Mouse (Mus musculus) frontal cortex, adult (tissue): ENCODE results near the gene Samd4b.

ENCODE experiments used
- ATAC-seq: cut with Nextera tagmentation; 2 replicates; pipeline ENCODE4 v1.9.2; 2017; ENCODE audit warnings: mild to moderate bottlenecking, moderate library complexity, mixed read lengths; ENCODE audit not compliant: low TSS enrichment

Samd4b gene

DNA sequence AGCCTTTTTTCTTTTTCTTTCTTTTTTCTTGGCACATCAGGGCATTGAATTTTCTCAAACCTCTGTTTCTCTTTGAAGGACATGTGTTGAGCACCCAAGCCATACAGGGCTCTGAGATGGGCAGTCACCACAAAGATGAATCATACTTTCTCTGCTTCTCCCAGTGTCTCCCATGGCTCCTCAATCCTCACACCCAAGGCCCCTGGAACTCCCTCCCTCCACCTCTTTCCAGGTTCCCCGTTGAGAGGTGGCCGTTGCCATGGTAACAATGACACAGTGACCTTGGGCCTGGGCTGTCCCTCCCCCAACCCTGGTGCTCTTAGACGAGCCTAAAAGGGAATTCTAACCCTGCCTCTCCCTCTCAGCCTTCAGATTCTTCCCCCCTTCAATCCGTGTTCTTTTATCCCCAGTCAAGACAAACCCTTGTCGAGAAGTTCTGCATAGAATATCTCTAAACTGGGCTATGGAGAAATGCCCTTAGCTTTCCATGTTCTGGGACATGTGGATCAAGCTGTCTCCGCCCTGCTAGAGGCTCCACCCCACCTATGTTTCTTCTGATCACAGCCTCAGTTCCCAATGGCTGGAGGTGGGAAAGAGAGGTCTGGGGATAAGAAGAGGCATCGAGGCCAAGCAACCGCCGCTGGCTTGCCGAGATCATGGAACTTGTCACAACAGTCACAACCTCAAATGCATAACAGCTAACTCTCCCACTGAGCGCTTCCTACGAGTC is 150.7 kb downstream of the Samd4b start:
- no peak for ATAC-seq

DNA sequence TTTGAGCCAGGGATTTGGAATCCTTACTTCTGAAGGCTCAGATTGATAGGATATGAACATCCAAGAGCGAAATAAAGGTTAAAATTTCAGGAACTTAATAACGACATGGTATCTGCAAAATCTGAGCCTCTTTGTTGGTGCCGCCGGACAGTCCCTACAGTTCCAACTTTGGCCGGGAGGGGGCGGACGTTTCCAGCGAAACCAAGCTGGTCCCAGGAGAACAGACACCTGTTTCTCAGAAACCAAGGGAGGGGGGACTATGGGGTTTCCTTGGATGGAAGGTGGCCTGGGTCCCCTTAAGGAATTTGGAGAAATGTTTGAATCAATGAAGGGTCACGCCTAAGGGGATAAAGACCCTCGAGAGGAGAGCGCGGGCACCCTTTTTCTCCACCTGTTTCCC is 151.5 kb downstream of the Samd4b start:
- ATAC-seq, result no peak

GRCm38 (mm10) chr7:28444344-28444974 is 153.5 kb downstream of the Samd4b start:
- no peak for ATAC-seq

GRCm38 (mm10) chr7:28442688-28443087 is 155.3 kb downstream of the Samd4b start:
- ATAC-seq, result no peak

- ATAC-seq, result no peak
Observed at GRCm38 (mm10) chr7:28441776-28442485, 156.0 kb downstream of the Samd4b start.

GRCm38 (mm10) chr7:28440739-28441138 is 157.2 kb downstream of the Samd4b start:
- no peak for ATAC-seq

- no peak for ATAC-seq
Observed at GRCm38 (mm10) chr7:28438771-28439170, 159.2 kb downstream of the Samd4b start.

DNA sequence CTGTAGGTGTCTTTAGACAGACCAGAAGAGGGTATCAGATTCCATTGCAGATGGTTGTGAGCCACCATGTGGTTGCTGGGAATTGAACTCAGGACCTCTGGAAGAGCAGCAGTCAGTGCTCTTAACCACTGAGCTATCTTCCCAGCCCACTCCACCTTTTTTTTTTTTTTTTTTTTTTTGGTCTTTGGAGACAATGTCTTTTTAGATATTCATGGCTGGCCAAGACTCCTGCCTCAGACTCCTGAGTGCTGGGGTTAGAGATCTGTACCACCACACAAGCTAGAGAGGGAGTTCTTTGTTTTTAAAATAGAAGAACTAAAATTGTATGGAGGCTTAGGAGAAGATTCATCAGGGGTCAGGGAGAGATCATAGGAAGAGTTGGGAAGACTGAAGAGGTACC is 160.0 kb downstream of the Samd4b start:
- no peak for ATAC-seq

GRCm38 (mm10) chr7:28436932-28437570 is 160.9 kb downstream of the Samd4b start, which contains the start of gene Gmfg:
Gmfg (plus strand) TSS chr7:28437447.
- peak; percentile 51 for ATAC-seq

DNA sequence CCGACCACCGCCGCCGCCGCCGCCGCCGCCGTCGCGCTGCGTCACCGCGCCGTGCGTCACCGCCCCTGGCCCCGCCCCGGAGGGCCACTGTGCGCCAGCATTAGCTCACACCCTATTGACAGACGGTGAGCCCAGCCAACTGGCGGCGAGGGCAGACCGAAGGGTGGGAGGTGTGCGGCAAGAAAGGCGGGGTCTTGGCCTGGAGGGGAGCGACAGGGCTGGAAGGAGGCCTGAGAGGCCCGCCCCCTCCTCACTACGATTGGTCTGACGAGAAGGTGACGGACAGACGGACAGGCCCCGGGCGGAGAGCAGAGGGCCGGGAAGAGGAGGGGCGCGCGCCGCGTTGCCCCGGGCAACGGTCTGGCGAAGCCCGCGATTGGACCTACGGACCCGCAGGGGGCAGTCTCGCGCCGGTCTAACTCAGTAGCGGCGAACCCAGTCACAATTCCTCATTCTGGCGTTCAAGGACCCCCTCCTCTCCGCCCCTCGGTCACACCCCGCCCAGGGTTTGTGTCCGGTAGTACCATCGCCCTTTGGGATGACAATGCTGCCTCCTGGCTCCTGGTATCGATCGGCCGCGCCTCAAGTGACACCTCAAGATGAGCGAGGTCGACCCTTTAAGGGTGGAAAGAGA is 161.6 kb downstream of the Samd4b start:
- ATAC-seq, result peak; percentile 97

GRCm38 (mm10) chr7:28435660-28436259 is 162.2 kb downstream of the Samd4b start:
- ATAC-seq, result 0 out of 2 replicates have a peak, but pooled peaks have one; percentile 2

DNA sequence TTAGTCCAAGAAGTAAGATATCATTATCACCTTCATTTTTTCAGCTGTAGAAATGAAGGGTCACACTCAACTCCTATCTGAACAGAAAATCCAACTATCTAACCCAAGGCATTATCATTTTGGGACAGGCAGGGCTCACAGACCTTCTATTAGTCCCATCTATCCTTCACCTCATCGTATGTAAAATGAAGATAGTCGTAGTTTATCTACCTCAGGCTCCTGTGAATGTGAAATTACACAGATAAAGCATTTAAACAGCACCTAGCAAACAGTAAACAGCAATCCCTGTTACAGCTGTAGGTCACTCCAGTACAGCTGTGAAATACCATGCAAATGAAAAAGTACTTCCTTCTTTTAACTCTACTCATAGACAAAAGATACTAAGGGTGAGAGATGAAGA is 165.7 kb downstream of the Samd4b start:
- no peak for ATAC-seq

DNA sequence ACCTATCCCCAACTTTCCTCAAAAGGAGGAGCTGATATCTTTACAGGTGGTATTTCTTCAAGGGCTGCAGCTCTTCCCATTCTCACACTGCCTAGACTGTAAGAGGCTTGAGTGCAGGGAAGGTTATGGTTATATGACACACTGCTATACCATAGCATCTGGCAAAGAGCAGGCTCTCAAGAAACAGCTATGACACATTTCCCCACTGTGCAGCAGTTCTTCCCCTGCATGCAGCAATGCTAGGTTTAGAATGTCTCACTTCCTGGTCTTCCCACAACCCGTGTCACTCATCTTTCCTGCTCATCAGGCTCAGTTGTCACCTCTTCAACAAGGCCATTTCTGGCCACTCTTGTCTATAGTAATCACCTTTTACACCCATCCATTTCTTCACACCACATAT is 167.4 kb downstream of the Samd4b start:
- no peak for ATAC-seq

DNA sequence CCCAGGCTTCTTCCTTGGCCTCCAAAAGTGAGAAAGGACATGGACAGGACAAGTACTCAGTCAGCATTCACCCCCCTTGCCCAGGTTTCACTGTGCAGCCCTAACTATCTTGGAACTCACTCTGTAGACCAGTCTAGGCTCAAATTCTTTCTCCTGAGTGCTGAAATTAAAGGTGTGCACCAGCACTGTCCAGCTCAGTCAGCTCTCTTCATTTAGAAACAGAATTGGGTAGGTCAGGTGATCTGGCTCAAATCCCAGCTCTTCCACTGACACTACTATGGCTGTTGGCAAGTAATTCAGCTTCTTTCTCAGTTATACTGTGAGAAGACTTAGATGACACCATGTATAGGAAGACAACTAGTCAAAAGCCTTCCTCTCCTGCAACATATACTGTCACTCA is 170.2 kb downstream of the Samd4b start:
- no peak for ATAC-seq

DNA sequence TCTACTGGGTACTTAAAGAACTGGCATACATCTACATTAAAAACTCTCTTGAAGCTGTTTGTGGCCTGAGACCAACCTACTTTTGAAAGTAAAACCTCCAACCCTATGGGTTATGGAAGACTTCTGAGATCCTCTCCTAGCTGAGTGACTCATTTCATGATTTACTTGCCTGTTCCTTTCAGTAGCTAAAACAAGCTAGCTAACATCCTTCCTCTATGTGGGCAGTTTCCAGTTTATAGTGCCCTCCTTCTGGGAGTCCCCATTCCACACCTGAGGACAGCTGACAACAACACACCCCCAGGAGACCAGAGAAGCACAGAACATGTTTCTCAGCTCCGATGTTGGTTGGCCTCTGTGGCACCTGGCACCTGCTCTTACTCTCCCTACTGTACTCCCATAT is 174.9 kb downstream of the Samd4b start:
- ATAC-seq, result no peak

DNA sequence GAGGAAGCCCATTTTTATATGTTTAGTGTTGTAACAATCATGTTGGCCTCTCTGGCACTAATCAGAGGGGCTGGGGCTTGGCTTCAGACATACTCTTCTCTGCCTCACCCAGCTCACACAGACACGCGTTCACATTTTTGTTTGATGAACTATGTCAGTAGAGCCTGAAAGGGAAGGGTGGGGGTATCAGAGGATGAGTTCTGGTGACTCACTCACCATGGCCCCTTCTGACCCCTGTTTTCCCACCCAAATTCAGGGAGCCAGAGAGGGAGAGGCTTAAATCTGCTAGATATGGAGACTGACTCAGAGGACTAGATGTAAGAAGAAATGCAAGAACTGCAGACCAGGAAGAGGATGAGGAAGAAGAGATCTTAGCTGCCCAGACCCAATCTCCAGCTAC is 178.5 kb downstream of the Samd4b start:
- ATAC-seq, result no peak

DNA sequence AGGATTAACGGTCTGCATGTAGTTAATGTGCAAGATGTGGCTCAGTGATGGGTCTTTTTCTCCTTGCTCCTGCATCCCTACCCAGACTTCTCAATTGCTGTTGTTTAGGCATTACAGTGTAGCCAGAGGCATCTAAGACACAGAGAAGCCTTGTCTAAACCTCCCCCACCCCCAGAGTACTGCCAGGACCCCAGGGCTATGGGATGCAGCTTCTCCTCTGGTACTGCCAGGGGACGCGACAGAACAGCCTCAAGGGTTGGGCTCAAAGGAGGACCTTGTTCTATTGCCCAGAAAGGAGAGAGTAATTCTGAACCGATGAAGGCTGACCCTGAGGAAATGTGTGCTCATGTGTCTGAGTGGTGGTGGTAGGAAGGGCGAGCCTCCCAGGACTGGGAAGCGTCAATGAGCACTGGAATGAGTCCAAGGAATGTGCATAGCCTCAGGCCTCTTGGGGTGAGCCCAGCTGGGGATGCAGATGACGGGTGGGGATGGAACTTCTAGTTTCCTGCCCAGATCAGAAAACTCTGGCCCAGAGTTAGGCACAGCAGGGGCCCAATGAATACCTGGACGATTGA is 179.8 kb downstream of the Samd4b start:
- ATAC-seq, result peak; percentile 41; the same call in 1 of the 2 replicates

DNA sequence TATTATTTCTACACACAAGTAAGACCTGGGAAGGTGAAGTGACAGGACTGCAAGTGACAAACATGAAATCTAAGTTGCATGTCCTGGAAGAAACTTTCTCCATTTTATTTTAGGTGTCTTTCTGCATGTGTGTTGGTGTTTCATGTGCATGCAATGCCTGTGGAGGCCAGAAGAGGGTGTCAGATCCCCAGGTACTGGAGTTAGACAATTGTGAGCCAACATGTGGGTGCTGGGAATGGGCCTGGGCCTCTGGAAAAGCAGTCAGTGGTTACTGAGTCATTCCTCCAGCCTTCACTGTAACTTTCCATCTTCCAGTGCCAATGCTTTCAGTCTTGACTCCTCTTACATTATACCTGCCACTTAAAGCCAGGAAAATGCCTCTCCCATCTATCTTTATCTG is 180.6 kb downstream of the Samd4b start:
- ATAC-seq, result no peak

- no peak for ATAC-seq
Observed at GRCm38 (mm10) chr7:28412826-28413225, 185.1 kb downstream of the Samd4b start.

DNA sequence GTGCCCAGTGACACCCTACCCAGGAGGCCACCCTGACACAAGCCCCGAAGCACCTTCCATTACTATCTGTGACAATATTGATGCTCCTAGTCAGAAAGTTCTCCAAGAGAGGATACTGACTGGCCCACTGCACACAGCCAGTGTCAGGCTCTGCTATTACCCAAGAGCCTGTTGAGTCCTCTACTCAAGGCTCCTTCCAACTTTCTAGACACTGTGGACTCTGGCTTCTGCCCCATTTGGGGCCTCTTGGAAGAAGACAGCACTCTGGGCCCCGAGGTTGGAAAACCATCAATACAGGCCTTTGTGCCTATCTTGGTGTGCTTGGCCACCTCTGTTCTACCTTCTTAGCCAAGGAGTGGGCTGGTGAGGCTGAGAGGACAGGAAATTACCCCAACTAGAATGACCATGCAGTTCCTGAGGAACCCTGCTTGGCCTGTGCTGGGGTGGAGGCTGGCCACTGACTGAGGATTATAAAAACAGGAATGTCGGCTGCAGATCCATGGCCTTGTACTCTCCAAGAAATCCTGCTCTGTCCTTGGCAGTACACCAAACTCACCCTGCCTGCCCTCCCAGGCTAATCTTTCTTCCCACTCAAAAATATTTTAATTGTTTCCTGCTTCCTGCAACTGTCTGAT is 187.0 kb downstream of the Samd4b start:
- ATAC-seq, result no peak

DNA sequence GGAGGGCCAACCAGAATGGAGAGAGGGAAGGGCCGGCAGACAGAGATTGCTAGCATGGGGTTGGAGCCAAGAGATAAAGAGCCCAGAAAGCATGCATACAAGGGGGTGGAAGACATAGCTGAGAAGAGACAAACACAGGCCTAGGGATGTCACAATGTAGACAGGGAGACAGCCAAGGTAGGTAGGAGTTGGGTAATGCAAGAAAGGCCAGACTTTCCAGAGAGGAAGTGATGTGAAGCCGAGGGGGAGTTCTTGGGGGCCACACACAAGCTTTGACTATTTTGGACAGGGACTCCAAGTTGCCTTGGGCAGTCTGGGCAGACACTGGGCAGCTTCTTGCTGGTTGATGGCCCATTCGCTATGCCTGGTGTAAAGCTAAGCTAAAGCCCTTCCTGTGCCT is 196.0 kb downstream of the Samd4b start:
- ATAC-seq, result no peak
